26 mouse cellular contexts compared by ENCODE assay signal in the genomic region with DNA sequence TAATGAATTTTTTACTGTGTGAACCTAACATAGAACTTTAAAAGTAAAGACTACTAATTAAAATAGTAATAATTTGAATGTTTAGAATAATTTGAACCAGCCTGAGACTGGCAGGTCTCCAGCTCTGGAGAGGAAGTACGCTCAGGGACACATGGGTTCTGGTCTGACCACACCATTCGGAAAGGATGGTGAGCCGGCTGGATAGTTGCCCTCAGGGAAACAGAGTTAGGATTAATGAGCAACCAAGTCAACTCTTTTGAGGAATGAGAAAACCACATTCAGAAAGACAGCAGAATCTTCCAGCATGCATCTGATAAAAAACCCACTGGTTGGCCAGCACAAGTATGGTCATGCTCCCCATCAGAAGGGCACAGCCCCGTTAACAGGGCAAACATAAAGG.
DNase-seq lines count a peak whose midpoint lies in the region; ATAC-seq and TF ChIP-seq lines count a peak whose summit lies in the region.
"Had no signal": no experiment of that assay in that cellular context is flagged by ENCODE, and none has a peak within 500 bp of the region (broad histone marks: within the 10 kb centered on the region; RNA-seq: fewer than 3 reads in every experiment).

No protein-coding gene starts in this region.

- H3K4me1 ChIP-seq in heart, embryonic 10.5 days: peaks cover 43% of the 10 kb centered on the region
- peaks cover 2% of the 10 kb centered on the region; the same call in 1 of the 2 replicates for H3K4me1 ChIP-seq in heart, adult 2 months (ENCODE audit: control insufficient read depth, insufficient read depth, low read length)
- H3K4me1 ChIP-seq in midbrain, embryonic 10.5 days: peaks cover 31% of the 10 kb centered on the region
- peaks cover 8% of the 10 kb centered on the region; the same call in 1 of the 2 replicates for H3K4me1 ChIP-seq in midbrain, embryonic 15.5 days
- H3K4me1 ChIP-seq in kidney, embryonic 16.5 days (ENCODE audit: insufficient read depth, low read length): peaks cover 37% of the 10 kb centered on the region
- H3K4me1 ChIP-seq: liver, embryonic 12.5 days had no signal

- intact Hi-C loops in heart, adult 2 months (cut with DNase I): no loop called here

- H3K9me3 ChIP-seq in heart, embryonic 10.5 days: no peaks in the 10 kb centered on the region
- peaks cover 16% of the 10 kb centered on the region; the same call in 1 of the 2 replicates for H3K9me3 ChIP-seq in midbrain, embryonic 10.5 days (replicated peaks)
- H3K9me3 ChIP-seq in midbrain, embryonic 15.5 days: no peaks in the 10 kb centered on the region
- H3K9me3 ChIP-seq in kidney, embryonic 16.5 days (ENCODE audit: low read length): 0 out of 2 replicates have a peak, but pooled peaks cover 4% of the 10 kb centered on the region
- H3K9me3 ChIP-seq: forebrain, embryonic 15.5 days; heart, embryonic 15.5 days; hindbrain, embryonic 12.5 days; liver, embryonic 12.5 days; neural tube, embryonic 15.5 days; stomach, embryonic 15.5 days had no signal

- H3K27me3 ChIP-seq in heart, embryonic 10.5 days (ENCODE audit: insufficient read depth, poor library complexity, severe bottlenecking): no peaks in the 10 kb centered on the region
- no peaks in the 10 kb centered on the region for H3K27me3 ChIP-seq in heart, adult 2 months (ENCODE audit: control insufficient read depth, insufficient read depth, low read length)
- no peaks in the 10 kb centered on the region for H3K27me3 ChIP-seq in midbrain, embryonic 10.5 days (ENCODE audit: low read depth, poor library complexity, severe bottlenecking)
- no peaks in the 10 kb centered on the region for H3K27me3 ChIP-seq in midbrain, embryonic 15.5 days (replicated peaks)
- no peaks in the 10 kb centered on the region for H3K27me3 ChIP-seq in kidney, embryonic 16.5 days (ENCODE audit: insufficient read depth, low read length)
- H3K27me3 ChIP-seq: forebrain, embryonic 15.5 days; heart, embryonic 15.5 days; hindbrain, embryonic 12.5 days; liver, embryonic 12.5 days; neural tube, embryonic 15.5 days; stomach, embryonic 15.5 days had no signal

- 81% methylated on average over 4 of the region's 4 CpGs for WGBS in heart, embryonic 10.5 days
- WGBS in heart, adult 2 months: 88% methylated on average over 4 of the region's 4 CpGs
- 94% methylated on average over 4 of the region's 4 CpGs for WGBS in midbrain, embryonic 10.5 days
- WGBS in midbrain, embryonic 15.5 days: 98% methylated on average over 4 of the region's 4 CpGs
- WGBS in kidney, embryonic 16.5 days: 74% methylated on average over 4 of the region's 4 CpGs

- no peak for ATAC-seq in midbrain, embryonic 15.5 days (replicated peaks)
- ATAC-seq in kidney, embryonic 16.5 days (ENCODE audit: low FRiP score, low TSS enrichment): no peak
- ATAC-seq: forebrain, embryonic 15.5 days; intestine, embryonic 16.5 days; liver, embryonic 12.5 days; liver, postnatal 0 days had no signal

- no peaks in the 10 kb centered on the region; the same call in 1 of the 2 replicates for H3K79me2 ChIP-seq in heart, adult 2 months (replicated peaks; ENCODE audit: control insufficient read depth, insufficient read depth, low read length)

- no peak overlapping the region for H3K4me3 ChIP-seq in heart, embryonic 10.5 days
- H3K4me3 ChIP-seq in heart, adult 2 months: no peak overlapping the region
- no peak overlapping the region for H3K4me3 ChIP-seq in midbrain, embryonic 10.5 days
- no peak overlapping the region for H3K4me3 ChIP-seq in midbrain, embryonic 15.5 days
- no peak overlapping the region for H3K4me3 ChIP-seq in kidney, embryonic 16.5 days (ENCODE audit: low read length)
- H3K4me3 ChIP-seq: forebrain, embryonic 15.5 days; heart, embryonic 15.5 days; hindbrain, embryonic 12.5 days; liver, embryonic 12.5 days; neural tube, embryonic 15.5 days; stomach, embryonic 15.5 days had no signal

- H3K4me2 ChIP-seq in midbrain, embryonic 15.5 days: no peak overlapping the region
- H3K4me2 ChIP-seq in kidney, embryonic 16.5 days (replicated peaks; ENCODE audit: low read depth, low read length): no peak overlapping the region
- H3K4me2 ChIP-seq: forebrain, embryonic 15.5 days; heart, embryonic 15.5 days; hindbrain, embryonic 12.5 days; liver, embryonic 12.5 days; neural tube, embryonic 15.5 days; stomach, embryonic 15.5 days had no signal

- no peak for TF ChIP-seq POLR2A in heart, adult 2 months (IDR thresholded peaks at IDR 0.05; ENCODE audit: insufficient read depth, low read depth, low read length)

- peaks cover 6% of the 10 kb centered on the region; the same call in 1 of the 2 replicates for H3K36me3 ChIP-seq in heart, embryonic 10.5 days
- H3K36me3 ChIP-seq in heart, adult 2 months (ENCODE audit: control insufficient read depth, insufficient read depth, low read length): no peaks in the 10 kb centered on the region
- H3K36me3 ChIP-seq in midbrain, embryonic 10.5 days: no peaks in the 10 kb centered on the region
- H3K36me3 ChIP-seq in midbrain, embryonic 15.5 days (replicated peaks): no peaks in the 10 kb centered on the region
- H3K36me3 ChIP-seq in kidney, embryonic 16.5 days (ENCODE audit: insufficient read depth, low read length): no peaks in the 10 kb centered on the region
- H3K36me3 ChIP-seq: forebrain, embryonic 15.5 days; G1E; heart, embryonic 15.5 days; hindbrain, embryonic 12.5 days; liver, embryonic 12.5 days; neural tube, embryonic 15.5 days; stomach, embryonic 15.5 days had no signal

- TF ChIP-seq CTCF in heart, adult 2 months (IDR thresholded peaks at IDR 0.05): no peak

- H3K9ac ChIP-seq in heart, adult 2 months (ENCODE audit: low read depth, low read length): no peak overlapping the region
- no peak overlapping the region for H3K9ac ChIP-seq in midbrain, embryonic 15.5 days
- no peak overlapping the region for H3K9ac ChIP-seq in kidney, embryonic 16.5 days (replicated peaks; ENCODE audit: low read length)
- H3K9ac ChIP-seq: forebrain, embryonic 15.5 days; heart, embryonic 15.5 days; hindbrain, embryonic 12.5 days; liver, embryonic 12.5 days; liver, postnatal 0 days; neural tube, embryonic 15.5 days; stomach, embryonic 15.5 days had no signal

- no peak for DNase-seq in heart, embryonic 10.5 days (ENCODE audit: low spot score)
- no peak for DNase-seq in heart, adult 2 months
- no peak for DNase-seq in midbrain, embryonic 10.5 days (ENCODE audit: low spot score)
- DNase-seq in gastrocnemius, postnatal 4 days (ENCODE audit: low spot score in 2 of 2): no peak
- DNase-seq in lung, postnatal 10 days: no peak
- DNase-seq in urinary bladder, postnatal 14 days (ENCODE audit: low spot score): no peak
- DNase-seq: adrenal gland, adult 2 months; adrenal gland, postnatal 36 days; cerebellum, adult 8-10 months; cerebellum, postnatal 25 days; gastrocnemius, postnatal 36 days; liver, postnatal 0 days; midbrain, embryonic 14.5 days; retina, postnatal 1 day; right cerebral cortex, postnatal 25 days had no signal

- TF ChIP-seq EP300 in heart, adult 2 months (IDR thresholded peaks at IDR 0.05; ENCODE audit: insufficient read depth, low read depth, low read length): no peak

- H3K27ac ChIP-seq in heart, embryonic 10.5 days: peak overlapping the region; percentile 84; the same call in 1 of the 2 replicates
- H3K27ac ChIP-seq in heart, adult 2 months: no peak overlapping the region
- H3K27ac ChIP-seq in midbrain, embryonic 10.5 days (replicated peaks): peak overlapping the region; percentile 46; the same call in 1 of the 2 replicates
- H3K27ac ChIP-seq in midbrain, embryonic 15.5 days: no peak overlapping the region
- H3K27ac ChIP-seq in kidney, embryonic 16.5 days (ENCODE audit: low read length): 0 out of 2 replicates have a peak overlapping the region, but pooled peaks have one; percentile 57
- H3K27ac ChIP-seq: forebrain, embryonic 15.5 days; hindbrain, embryonic 12.5 days; liver, embryonic 12.5 days; macrophage; neural tube, embryonic 15.5 days; stomach, embryonic 15.5 days had no signal

Comparison
In these comparisons a context has a peak if more than half of its experiments do, and no peak if none do; other contexts are left out.
1. H3K27ac ChIP-seq: peak in heart, embryonic 10.5 days (single experiment), midbrain, embryonic 10.5 days (single experiment) and kidney, embryonic 16.5 days (single experiment); none in heart, adult 2 months (single experiment) and midbrain, embryonic 15.5 days (single experiment).